Mouse (Mus musculus) testis, adult 10 weeks (tissue): ENCODE data around the gene 1700001K19Rik. TPM values are rescaled to one million over a fixed set of nuclear protein-coding genes. Genes with fewer than 3 reads are reported as not detected.

ENCODE experiments used
- polyA plus RNA-seq: library from polyadenylated mRNA; stranded (reverse); fragments of 350-450 nt; fragmentation: Illumina TruSeq; extraction: RNeasy Lipid Tissue Mini Kit (QIAGEN cat#74804); gene quantifications from one replicate; pipeline ENCODE4 v1.2.3, GENCODE M21; 2014; ENCODE audit warnings: low read depth, low replicate concordance

The 1700001K19Rik gene
- polyA plus RNA-seq = 22.5 TPM

DNA sequence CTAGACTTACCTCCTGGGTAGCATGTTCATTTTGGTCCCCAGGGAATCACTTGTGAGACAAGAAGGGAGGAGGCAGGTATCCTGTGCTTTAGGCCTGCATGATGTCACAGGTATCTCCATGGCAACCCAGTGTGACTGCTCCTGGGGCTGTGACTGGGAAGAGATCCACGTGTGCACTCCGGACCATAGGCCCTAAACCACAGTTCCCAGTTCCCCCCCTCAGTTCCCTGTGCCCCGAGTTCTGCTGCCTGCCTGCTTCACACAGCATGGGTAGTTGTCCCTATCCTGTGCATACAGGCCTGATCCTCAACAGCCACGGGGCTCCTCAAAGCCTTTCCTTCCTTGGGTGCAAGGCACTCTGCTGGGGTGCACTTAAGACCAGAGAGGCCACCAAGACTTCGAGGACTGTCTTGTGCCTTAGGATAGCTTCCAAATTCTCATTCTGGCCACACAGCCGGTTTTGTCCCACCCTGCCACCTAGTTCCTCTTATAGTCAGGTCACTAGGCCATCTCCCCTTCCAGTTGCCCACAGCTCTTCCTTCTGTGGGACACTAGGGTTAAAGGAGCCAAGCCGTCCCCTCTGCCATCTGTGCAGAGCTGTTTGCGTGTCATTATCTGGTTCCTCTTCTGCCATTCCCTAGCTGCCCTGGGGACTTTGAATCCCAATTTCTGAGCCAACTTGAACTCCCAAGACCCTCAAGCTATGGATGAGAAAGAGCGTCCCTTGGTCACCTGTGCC is at the start of gene 1700001K19Rik:
1700001K19Rik (minus strand) TSS at position 59 of the 739 bp plus-strand sequence.

GRCm38 (mm10) chr12:110702556-110702955 is 20.1 kb upstream of the 1700001K19Rik start, which contains the start of gene Hsp90aa1:
Gene Hsp90aa1, minus strand, starts transcription at chr12:110702728.

Other genes with a start within 250 kb of the 1700001K19Rik start
- 652 TPM for gene Ppp2r5c, start 235.5 kb downstream of the 1700001K19Rik start, polyA plus RNA-seq
- gene Dync1h1, start 81.2 kb downstream of the 1700001K19Rik start, polyA plus RNA-seq = 25.2 TPM
- gene Hsp90aa1, start 20.1 kb upstream of the 1700001K19Rik start, polyA plus RNA-seq = 4,006 TPM
- gene Wdr20, start 55.3 kb upstream of the 1700001K19Rik start, polyA plus RNA-seq = 26.0 TPM
- 88.5 TPM for gene Mok, start 158.3 kb upstream of the 1700001K19Rik start, polyA plus RNA-seq
- gene Zfp839, start 167.6 kb upstream of the 1700001K19Rik start, polyA plus RNA-seq = 4.1 TPM
- 18.9 TPM for gene Cinp, start 206.5 kb upstream of the 1700001K19Rik start, polyA plus RNA-seq
- 3.0 TPM for gene Tecpr2, start 206.6 kb upstream of the 1700001K19Rik start, polyA plus RNA-seq